Mouse (Mus musculus) gastrocnemius, postnatal 10 days (tissue): ENCODE results near the gene Cbx1. TPM values are rescaled to one million over a fixed set of nuclear protein-coding genes. Genes with fewer than 3 reads are reported as not detected.
"Not testable (repeated sequence)": the region's sequence is repeated elsewhere in the genome, so short reads cannot be mapped to it uniquely, and the experiment has no call there.

ENCODE experiments used
- DNase-seq: peaks from one replicate; pipeline ENCODE4 v3.0.0; 2021; ENCODE audit warnings: mixed read lengths
- microRNA-seq, 2 experiments: library from miRNA; unstranded; fragments of <30 nt; microRNA quantifications; one replicate each; pipeline ENCODE4 v1.2.0; 2021
- total RNA-seq, 2 experiments: library from RNA; stranded (reverse); gene quantifications; 2 replicates each; pipeline ENCODE4 v1.2.3; 2021

Gene Cbx1
- total RNA-seq, 2 experiments from 2014 or later: 45.4 to 58.1 TPM

DNA sequence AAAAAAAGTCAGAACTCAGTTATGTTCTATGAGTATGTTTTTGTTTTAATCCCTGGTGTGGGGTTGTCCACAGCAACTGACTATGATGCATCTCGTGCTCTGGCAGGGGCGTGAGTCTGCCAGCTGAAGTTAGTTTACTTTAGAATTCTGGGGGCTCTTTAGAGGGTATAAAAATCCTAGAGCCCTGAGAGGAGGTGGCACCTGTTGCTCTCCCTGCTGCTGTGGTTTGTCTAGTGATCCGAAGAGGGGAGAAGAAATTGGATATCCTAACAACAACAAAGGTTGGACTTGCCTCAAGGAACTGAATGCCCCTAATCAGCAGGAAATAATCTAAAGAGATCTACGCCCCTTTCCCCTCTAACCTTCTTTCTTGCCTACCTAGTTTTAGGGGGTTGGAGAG, 49.4 kb downstream of the Cbx1 start:
- no peak for DNase-seq

- no peak for DNase-seq
These were observed 50.5 kb downstream of the Cbx1 start for GRCm38 (mm10) chr11:96839428-96839827.

- DNase-seq: no peak
These were observed 51.0 kb downstream of the Cbx1 start for GRCm38 (mm10) chr11:96839877-96840276.

DNA sequence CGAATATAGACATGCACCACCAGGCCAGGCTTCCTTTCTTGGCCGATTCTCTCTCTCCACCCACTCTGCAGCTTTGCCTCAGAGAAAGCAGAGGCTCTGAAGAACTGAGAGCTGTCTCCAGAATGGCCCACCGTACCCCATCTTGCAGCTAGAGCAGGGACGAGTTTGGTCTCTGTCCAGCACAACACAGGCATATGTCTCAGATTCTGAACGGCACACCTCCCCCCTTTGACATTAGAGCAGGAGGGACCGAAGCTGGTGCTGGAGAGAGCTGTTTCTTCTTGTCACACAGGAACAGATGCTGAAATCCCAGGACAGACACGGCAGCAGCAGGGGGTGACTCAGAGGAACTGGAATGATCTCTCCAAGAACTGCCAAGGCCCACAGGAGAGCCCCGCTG, 51.4 kb downstream of the Cbx1 start:
- DNase-seq: no peak

DNA sequence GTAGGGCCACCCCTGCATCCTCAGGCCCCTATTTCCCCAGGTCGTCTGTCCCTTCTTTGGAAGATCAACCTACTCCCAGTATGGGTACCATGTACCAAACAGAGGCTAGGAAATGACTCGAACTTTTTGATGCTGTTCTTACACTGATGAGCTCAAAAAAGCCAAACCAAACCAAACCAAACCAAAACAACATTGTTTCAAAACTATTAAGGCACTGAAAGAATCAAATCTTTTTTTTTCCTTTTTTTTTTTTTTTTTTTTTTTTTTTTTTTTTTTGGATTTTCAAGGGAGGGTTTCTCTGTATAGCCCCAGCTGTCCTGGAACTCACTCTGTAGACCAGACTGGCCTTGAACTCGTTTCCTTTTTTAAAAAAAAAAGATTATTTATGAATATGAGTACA, 54.7 kb downstream of the Cbx1 start:
- no peak for DNase-seq

- DNase-seq: no peak
These were observed 58.3 kb downstream of the Cbx1 start for GRCm38 (mm10) chr11:96847240-96847639.

DNA sequence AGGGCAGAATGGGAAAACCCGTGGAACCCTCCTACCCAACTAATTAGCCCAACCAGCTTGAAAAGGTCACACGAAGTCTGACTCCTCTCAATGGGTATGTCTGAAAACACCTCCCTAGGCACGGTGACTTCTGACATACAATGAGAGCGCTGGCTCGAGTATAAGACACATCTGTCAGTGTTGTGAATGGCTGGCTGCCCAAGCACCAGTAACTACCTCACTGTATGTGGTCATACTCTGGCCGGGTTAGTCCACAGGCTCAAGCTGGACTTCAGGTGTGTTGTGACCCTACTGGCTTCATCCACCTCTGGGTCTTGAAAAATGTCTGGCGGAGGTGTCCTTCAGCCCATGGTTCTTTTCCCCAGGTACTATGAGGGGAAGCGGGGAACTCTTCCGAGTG, 59.8 kb downstream of the Cbx1 start:
- DNase-seq: no peak

GRCm38 (mm10) chr11:96849145-96849544, 60.2 kb downstream of the Cbx1 start:
- DNase-seq: not testable (repeated sequence)

GRCm38 (mm10) chr11:96849681-96850467, 60.9 kb downstream of the Cbx1 start, which contains the start of gene Copz2:
Gene Copz2, plus strand, starts transcription at chr11:96849870.
- peak; percentile 69 for DNase-seq

DNA sequence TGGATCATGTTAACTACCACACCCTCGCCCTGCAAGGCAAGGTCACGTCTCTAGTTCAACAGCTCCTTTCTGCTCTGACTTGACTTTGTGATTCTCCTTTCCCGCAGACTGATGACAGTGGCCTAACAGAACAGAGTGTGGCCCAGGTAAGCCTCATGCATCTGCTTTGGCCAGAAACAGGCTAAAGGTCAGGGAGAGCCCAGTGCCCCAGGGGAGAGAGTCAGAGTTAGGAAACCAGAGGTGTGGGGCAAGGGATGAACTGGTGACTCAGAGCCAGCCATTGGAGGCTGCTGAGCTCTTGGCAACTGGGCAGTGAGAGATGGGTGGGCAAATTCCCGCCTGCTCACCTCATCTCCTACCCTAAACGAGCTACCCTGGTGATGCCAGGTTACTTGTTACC, 68.5 kb downstream of the Cbx1 start:
- DNase-seq: no peak

Small RNA genes within 50 kb of the gene (microRNA-seq; reads per million reads assigned to microRNA genes)
- 234 to 732 reads per million in 2 experiments for gene Mir152

Other genes starting within 250 kb of the Cbx1 start
- gene Snx11, start 11.6 kb upstream of the Cbx1 start, total RNA-seq: 10 to 100 TPM; 10.5 to 11.6 TPM
- 100 to 1,000 TPM; 194 to 201 TPM for gene Nfe2l1, start 40.8 kb downstream of the Cbx1 start, total RNA-seq
- gene Copz2, start 60.7 kb downstream of the Cbx1 start, total RNA-seq: 10 to 100 TPM; 47.2 to 55.1 TPM
- gene Cdk5rap3, start 127.4 kb downstream of the Cbx1 start, total RNA-seq: 10 to 100 TPM; 30.0 to 39.3 TPM
- not detected for gene Prr15l, start 139.0 kb downstream of the Cbx1 start, total RNA-seq
- 1 to 10 TPM; 8.4 to 9.4 TPM for gene Pnpo, start 154.9 kb downstream of the Cbx1 start, total RNA-seq
- gene Sp2, start 193.8 kb downstream of the Cbx1 start, total RNA-seq: 10 to 100 TPM; 15.2 to 15.9 TPM
- under 1 TPM; 0.21 to 0.77 TPM for gene Sp6, start 224.3 kb downstream of the Cbx1 start, total RNA-seq
- gene Scrn2, start 240.8 kb downstream of the Cbx1 start, total RNA-seq: 10 to 100 TPM; 11.3 to 11.4 TPM